Mouse (Mus musculus) midbrain, postnatal 0 days (tissue): Measurements from ENCODE around the gene Olfr263. TPM values are rescaled to one million over a fixed set of nuclear protein-coding genes. Genes with fewer than 3 reads are reported as not detected.

Experiments used
- ATAC-seq: fragments of 200-750 bp; cut with Nextera tagmentation; 2 replicates; pipeline ENCODE4 v1.8.0; 2017; ENCODE audit warnings: moderate number of reproducible peaks, mild to moderate bottlenecking, moderate TSS enrichment, moderate library complexity; ENCODE audit not compliant: low FRiP score
- DNase-seq: peaks from one replicate; pipeline ENCODE4 v3.0.0-alpha.2; 2015; ENCODE audit warnings: low spot score
- H3K27ac ChIP-seq: fragments of 300-500 bp; sonication (generic); 2 replicates; pipeline ENCODE4 v1.5.1; 2014; ENCODE audit warnings: low read depth, mild to moderate bottlenecking, low read length, mixed read lengths
- H3K27me3 ChIP-seq: fragments of 300-500 bp; sonication (generic); 2 replicates; pipeline ENCODE4 v1.6.1; 2014; ENCODE audit warnings: low read length, control low read depth, mixed read lengths; ENCODE audit not compliant: insufficient read depth
- H3K36me3 ChIP-seq: fragments of 300-500 bp; sonication (generic); 2 replicates; pipeline ENCODE4 v1.6.1; 2014; ENCODE audit warnings: low read length, control low read depth, mixed read lengths; ENCODE audit not compliant: insufficient read depth
- H3K4me1 ChIP-seq: fragments of 300-500 bp; sonication (generic); 2 replicates; pipeline ENCODE4 v1.6.1; 2014; ENCODE audit warnings: mild to moderate bottlenecking, control low read depth, antibody characterized with exemption, low read length, mixed read lengths; ENCODE audit not compliant: insufficient read depth
- H3K4me2 ChIP-seq: fragments of 300-500 bp; sonication (generic); 2 replicates; pipeline ENCODE4 v1.6.1; 2014; ENCODE audit warnings: low read depth, mild to moderate bottlenecking, low read length, mixed read lengths; ENCODE audit not compliant: poor library complexity, severe bottlenecking
- H3K4me3 ChIP-seq: fragments of 300-500 bp; sonication (generic); 2 replicates; pipeline ENCODE4 v1.5.1; 2014; ENCODE audit warnings: low read depth, mild to moderate bottlenecking, low read length, moderate library complexity
- H3K9ac ChIP-seq: fragments of 300-500 bp; sonication (generic); replicated peaks from 2 replicates; pipeline ENCODE4 v1.6.1; 2014; ENCODE audit warnings: mild to moderate bottlenecking, low read length, moderate library complexity, mixed read lengths; ENCODE audit not compliant: poor library complexity, severe bottlenecking
- H3K9me3 ChIP-seq: fragments of 300-500 bp; sonication (generic); 2 replicates; pipeline ENCODE4 v1.6.1; 2016; ENCODE audit warnings: low read length, control low read depth
- CTCF ChIP-seq: IDR thresholded peaks from 2 replicates; pipeline ENCODE4 v1.5.1; 2016; ENCODE audit warnings: antibody characterized with exemption, mild to moderate bottlenecking
- WGBS: fragments of 180-500 bp; shearing (Covaris S2); extraction: QIAGEN DNeasy Blood & Tissue Kit; methylation state at CpG from one replicate; pipeline ENCODE4 v1.1.7; 2014; 5-methylcytosine and 5-hydroxymethylcytosine counted together
- polyA plus RNA-seq: library from polyadenylated mRNA; unstranded; fragments of >200 nt; fragmentation: Nextera tagmentation; extraction: Ambion mirVana; gene quantifications from 2 replicates; pipeline ENCODE4 v1.2.1, GENCODE M21; 2015
- total RNA-seq: library from RNA; depleted of rRNA; stranded (reverse); fragments of >200 nt; gene quantifications from 2 replicates; pipeline ENCODE4 v1.2.3, GENCODE M21; 2014; rRNA removed

The Olfr263 gene
- total and polyA plus RNA-seq, 2 experiments from 2014 or later = not detected

DNA sequence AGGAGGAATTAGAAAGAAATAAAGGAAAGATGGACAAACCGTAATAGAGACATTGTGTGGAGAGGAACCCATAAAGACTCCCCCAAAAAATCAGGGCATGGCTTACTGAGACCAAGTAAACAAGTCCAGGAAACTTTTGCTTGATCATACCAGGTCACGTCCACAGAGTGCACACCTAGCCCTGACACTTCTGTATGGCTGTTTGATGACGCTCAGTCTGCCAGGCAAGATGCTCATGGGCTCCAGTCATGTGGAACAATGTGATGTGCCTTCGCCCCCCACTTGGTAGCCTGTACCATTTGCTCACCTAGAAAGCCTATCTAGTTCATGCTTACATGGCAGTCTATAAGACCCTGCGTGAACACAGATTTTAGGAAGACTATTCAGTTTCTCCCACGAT lies 53.6 kb downstream of the Olfr263 start:
- 95% methylated on average over 6 of the region's 6 CpGs for WGBS
- Histone ChIP-seq H3K27ac (no peak overlapping the region), H3K4me2 (no peak overlapping the region), H3K9ac (no peak overlapping the region), H3K4me3 (no peak overlapping the region), H3K27me3 (no peaks in the 10 kb centered on the region), H3K36me3 (peaks cover 15% of the 10 kb centered on the region), H3K4me1 (peaks cover 7% of the 10 kb centered on the region), H3K9me3 (no peaks in the 10 kb centered on the region)
- ATAC-seq (no peak), DNase-seq (no peak)
- no peak for TF ChIP-seq CTCF

DNA sequence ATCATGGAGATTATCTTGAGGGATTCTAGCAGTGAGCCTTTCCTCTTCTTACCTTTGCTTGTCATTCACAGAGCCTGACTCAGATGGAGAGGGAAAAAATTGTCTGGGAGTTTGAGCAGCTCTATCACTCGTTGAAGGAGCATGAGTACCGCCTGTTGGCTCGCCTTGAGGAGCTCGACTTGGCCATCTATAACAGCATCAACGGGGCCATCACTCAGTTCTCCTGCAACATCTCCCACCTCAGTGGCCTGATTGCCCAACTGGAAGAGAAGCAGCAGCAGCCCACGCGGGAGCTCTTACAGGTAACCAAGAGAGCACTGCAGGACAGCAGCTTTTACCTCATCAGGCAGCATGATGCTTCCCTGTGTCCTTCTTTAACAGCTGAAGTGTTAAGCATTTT lies 54.2 kb downstream of the Olfr263 start:
- DNase-seq (no peak), ATAC-seq (no peak)
- WGBS = 92% methylated on average over 7 of the region's 7 CpGs
- H3K4me3 ChIP-seq = no peak overlapping the region
- peaks cover 19% of the 10 kb centered on the region for H3K36me3 ChIP-seq
- no peaks in the 10 kb centered on the region for H3K27me3 ChIP-seq
- no peak overlapping the region for H3K4me2 ChIP-seq
- TF ChIP-seq CTCF = no peak
- no peak overlapping the region for H3K27ac ChIP-seq
- H3K9ac ChIP-seq = no peak overlapping the region
- no peaks in the 10 kb centered on the region for H3K9me3 ChIP-seq
- H3K4me1 ChIP-seq = peaks cover 7% of the 10 kb centered on the region

DNA sequence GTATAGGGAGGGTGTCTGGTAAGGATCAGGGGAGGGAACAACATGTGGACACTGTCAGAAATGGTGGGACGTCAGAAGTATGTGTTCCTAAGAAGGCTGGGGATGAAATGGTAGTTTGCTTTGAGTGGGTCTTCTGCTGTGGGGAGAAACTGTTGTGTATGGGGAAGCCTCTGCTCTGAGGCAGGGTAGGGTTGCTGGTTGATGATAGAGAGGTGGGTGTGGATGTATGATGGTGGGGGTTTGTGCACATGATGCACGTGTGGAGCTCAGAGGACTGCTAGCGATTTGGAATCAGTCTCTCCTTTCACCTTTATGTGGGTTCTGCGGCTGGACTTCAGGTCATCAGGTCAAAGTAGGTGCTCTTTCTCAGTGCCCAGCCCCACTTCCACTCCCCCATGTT lies 56.1 kb downstream of the Olfr263 start:
- Histone ChIP-seq H3K27me3 (no peaks in the 10 kb centered on the region), H3K4me1 (peaks cover 7% of the 10 kb centered on the region), H3K36me3 (peaks cover 33% of the 10 kb centered on the region), H3K4me2 (no peak overlapping the region), H3K4me3 (no peak overlapping the region), H3K9ac (no peak overlapping the region), H3K27ac (no peak overlapping the region), H3K9me3 (no peaks in the 10 kb centered on the region)
- no peak for TF ChIP-seq CTCF
- WGBS = 94% methylated on average over 4 of the region's 4 CpGs
- DNase-seq (no peak), ATAC-seq (no peak)

Other genes with a start within 250 kb of the Olfr263 start
- gene Olfr1370, start 54.7 kb upstream of the Olfr263 start, total RNA-seq = not detected in 2 replicates
- not detected in 2 replicates for gene Olfr1370, start 54.7 kb upstream of the Olfr263 start, polyA plus RNA-seq
- gene Olfr1369-ps1, start 18.2 kb upstream of the Olfr263 start, total RNA-seq = not detected in 2 replicates
- gene Olfr1369-ps1, start 18.2 kb upstream of the Olfr263 start, polyA plus RNA-seq = 0.10 TPM in 1 of 2 replicates, not detected in the other
- gene Olfr1368, start 16.2 kb downstream of the Olfr263 start, total RNA-seq = not detected in 2 replicates
- gene Olfr1368, start 16.2 kb downstream of the Olfr263 start, polyA plus RNA-seq = not detected in 2 replicates
- gene Trim27, start 49.8 kb downstream of the Olfr263 start, total RNA-seq = 74.5 and 76.2 TPM in 2 replicates
- 64.2 and 65.0 TPM in 2 replicates for gene Trim27, start 49.8 kb downstream of the Olfr263 start, polyA plus RNA-seq
- gene Gpx5, start 163.1 kb downstream of the Olfr263 start, total RNA-seq = not detected in 2 replicates
- gene Gpx5, start 163.1 kb downstream of the Olfr263 start, polyA plus RNA-seq = not detected in 2 replicates
- gene Gpx6, start 182.5 kb downstream of the Olfr263 start, total RNA-seq = not detected in 2 replicates
- gene Gpx6, start 182.5 kb downstream of the Olfr263 start, polyA plus RNA-seq = 0.26 and 0.58 TPM in 2 replicates
- not detected in 2 replicates for gene Olfr1367, start 217.3 kb downstream of the Olfr263 start, total RNA-seq
- not detected in 2 replicates for gene Olfr1367, start 217.3 kb downstream of the Olfr263 start, polyA plus RNA-seq
- 5.0 and 6.4 TPM in 2 replicates for gene Zscan12, start 233.2 kb downstream of the Olfr263 start, total RNA-seq
- 7.2 and 7.8 TPM in 2 replicates for gene Zscan12, start 233.2 kb downstream of the Olfr263 start, polyA plus RNA-seq